Mouse (Mus musculus): ENCODE results near the gene 4930447C04Rik.

Gene 4930447C04Rik

DNA sequence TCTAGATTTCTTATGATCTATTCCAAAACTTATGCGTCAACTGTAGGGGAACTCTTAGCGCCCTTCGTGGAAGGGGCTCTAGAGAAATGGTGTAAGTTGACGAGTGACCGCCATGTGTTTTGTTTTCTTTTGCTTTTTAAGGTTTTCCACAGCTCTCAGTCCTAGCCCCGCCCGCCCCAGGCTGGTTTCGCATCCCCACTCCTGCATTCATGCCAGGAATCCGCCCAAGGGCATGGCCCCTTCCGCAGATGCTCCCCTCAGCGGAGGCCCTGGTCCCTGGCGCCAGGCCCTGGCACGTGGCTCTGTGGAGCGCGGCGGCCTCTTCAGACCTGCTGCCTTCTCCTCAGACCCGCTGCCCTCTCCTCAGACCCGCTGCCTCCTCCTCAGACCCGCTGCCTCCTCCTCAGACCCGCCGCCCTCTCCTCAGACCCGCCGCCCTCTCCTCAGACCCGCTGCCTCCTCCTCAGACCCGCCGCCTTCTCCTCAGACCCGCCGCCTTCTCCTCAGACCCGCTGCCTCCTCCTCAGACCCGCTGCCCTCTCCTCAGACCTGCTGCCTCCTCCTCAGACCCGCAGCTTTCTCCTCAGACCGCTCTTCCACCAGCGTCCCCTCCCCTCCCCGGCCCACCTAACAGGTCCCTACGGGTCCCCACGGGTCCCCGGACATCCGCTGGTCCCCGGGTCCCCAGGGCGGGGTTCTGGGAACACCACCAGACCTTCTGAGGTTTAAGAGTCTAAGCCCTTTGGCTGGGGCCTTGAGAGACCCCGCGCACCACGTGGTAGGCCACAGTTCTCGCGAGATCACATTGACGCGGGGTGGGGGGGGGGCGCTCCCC lies 23.2 kb downstream of the 4930447C04Rik start:
- no peak for TF ChIP-seq GATA4 (IDR thresholded peaks at IDR 0.05; ENCODE audit: insufficient replicate concordance, low read length)

GRCm38 (mm10) chr12:72854377-72855032 lies 86.1 kb downstream of the 4930447C04Rik start:
- TF ChIP-seq GATA4 (IDR thresholded peaks at IDR 0.05; ENCODE audit: insufficient replicate concordance, low read length), result no peak

GRCm38 (mm10) chr12:72853406-72854076 lies 87.0 kb downstream of the 4930447C04Rik start:
- TF ChIP-seq GATA4 (IDR thresholded peaks at IDR 0.05; ENCODE audit: insufficient replicate concordance, low read length), result no peak

GRCm38 (mm10) chr12:72852264-72852663 lies 88.3 kb downstream of the 4930447C04Rik start:
- no peak for TF ChIP-seq GATA4 (IDR thresholded peaks at IDR 0.05; ENCODE audit: insufficient replicate concordance, low read length)

DNA sequence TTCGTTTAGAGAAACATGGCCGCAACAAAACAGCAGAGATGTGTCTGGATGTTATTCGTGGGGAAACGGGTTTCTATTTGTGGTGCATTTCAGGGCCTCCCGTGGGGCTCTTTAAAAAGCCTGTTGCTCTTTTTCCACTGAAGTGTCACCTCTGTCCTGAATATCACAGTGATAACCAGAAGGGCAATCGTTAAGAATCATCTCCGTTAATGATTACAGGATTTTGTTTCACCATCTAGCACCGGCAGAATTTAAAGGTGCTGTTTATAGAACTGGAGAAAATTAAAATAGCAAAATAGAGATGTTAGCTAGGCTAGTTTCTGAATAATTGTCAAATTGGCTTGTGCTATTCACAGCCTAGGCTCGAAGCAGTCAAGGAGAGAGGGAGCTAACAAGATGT lies 90.4 kb downstream of the 4930447C04Rik start:
- no peak for TF ChIP-seq GATA4 (IDR thresholded peaks at IDR 0.05; ENCODE audit: insufficient replicate concordance, low read length)

- TF ChIP-seq GATA4 (IDR thresholded peaks at IDR 0.05; ENCODE audit: insufficient replicate concordance, low read length), result no peak
Measured at GRCm38 (mm10) chr12:72847725-72848124, 92.8 kb downstream of the 4930447C04Rik start.

- TF ChIP-seq GATA4 (IDR thresholded peaks at IDR 0.05; ENCODE audit: insufficient replicate concordance, low read length), result no peak
Measured at GRCm38 (mm10) chr12:72845946-72846345, 94.6 kb downstream of the 4930447C04Rik start.

DNA sequence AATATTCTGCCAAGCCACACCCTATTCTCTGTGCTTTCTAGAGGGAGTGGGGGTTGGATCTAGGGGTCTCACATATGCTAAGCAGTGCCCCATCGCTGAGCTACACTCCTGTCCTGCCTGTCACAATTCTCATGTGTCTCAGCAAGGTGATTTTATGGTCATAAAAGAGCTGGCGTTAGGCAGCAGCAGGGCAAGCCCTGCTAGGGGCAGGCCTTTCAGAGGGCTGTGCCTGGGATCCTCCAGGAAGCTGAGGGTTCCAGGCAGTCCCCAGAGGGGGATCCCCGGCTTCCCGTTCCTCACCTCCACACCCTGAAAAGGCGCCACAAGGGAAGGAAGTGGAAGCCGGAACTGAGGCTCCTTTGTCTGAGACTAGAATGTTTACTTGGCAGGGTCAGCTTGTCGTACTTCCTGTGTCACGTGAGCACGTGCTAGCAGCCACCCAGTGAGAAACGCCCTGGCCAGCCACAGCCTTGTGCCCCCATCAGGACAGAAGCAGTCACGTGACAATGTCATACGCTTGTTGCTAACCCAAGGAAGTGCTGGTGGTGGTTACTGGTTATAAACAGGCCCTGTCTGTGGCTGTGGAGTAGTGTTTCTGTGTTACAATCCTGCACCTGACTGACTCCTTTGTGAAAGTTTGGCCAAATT lies 96.5 kb downstream of the 4930447C04Rik start:
- peak; percentile 38; the same call in 1 of the 2 replicates for TF ChIP-seq GATA4 (IDR thresholded peaks at IDR 0.05; ENCODE audit: insufficient replicate concordance, low read length)

GRCm38 (mm10) chr12:72843555-72843954 lies 97.0 kb downstream of the 4930447C04Rik start:
- TF ChIP-seq GATA4 (IDR thresholded peaks at IDR 0.05; ENCODE audit: insufficient replicate concordance, low read length), result no peak

- TF ChIP-seq GATA4 (IDR thresholded peaks at IDR 0.05; ENCODE audit: insufficient replicate concordance, low read length), result no peak
Measured at GRCm38 (mm10) chr12:72843135-72843534, 97.4 kb downstream of the 4930447C04Rik start.

GRCm38 (mm10) chr12:72841500-72841899 lies 99.1 kb downstream of the 4930447C04Rik start:
- TF ChIP-seq GATA4 (IDR thresholded peaks at IDR 0.05; ENCODE audit: insufficient replicate concordance, low read length), result no peak

DNA sequence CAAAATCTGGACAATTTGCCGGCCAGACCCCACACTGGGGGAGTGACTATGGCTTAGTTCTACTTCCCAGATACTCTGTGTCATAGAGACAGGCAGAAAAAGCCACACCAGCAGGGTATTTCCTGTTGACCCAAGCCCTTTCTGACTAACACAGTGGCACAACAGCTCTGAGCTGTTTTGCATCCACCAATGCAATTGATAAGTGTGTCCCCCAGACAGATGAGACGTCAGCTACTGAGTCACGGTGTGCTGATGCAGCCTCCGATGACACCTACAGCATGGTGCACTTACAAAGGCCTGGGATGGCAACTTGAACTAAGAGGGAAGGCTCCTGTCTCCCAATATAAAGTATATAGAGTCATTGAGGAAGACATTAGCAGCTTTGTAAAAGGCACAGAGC lies 103.3 kb downstream of the 4930447C04Rik start:
- no peak for TF ChIP-seq GATA4 (IDR thresholded peaks at IDR 0.05; ENCODE audit: insufficient replicate concordance, low read length)

DNA sequence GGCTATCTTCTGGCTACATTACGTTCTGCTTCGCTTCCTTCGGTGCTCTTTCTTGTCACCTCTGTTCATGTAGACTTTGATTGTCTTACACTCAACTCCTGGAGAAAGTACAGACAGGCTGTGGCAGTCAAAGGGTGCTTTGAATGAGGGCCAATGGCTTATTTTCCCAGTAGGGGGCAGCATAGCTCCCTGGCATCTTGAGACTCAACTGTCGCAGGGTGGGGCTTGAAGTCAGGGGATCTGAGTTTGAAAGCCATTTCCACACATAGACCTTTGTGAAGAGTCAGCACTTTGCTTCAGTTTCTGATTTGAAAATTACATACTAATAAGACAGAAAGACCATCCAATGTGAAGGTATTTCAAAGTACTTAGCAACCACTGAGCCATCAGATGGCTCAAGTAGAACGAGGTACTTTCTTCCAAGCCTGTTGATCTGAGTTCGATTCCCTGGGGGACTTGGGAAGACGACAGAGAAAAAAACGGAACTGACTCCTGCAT lies 105.0 kb downstream of the 4930447C04Rik start:
- no peak for TF ChIP-seq GATA4 (IDR thresholded peaks at IDR 0.05; ENCODE audit: insufficient replicate concordance, low read length)

DNA sequence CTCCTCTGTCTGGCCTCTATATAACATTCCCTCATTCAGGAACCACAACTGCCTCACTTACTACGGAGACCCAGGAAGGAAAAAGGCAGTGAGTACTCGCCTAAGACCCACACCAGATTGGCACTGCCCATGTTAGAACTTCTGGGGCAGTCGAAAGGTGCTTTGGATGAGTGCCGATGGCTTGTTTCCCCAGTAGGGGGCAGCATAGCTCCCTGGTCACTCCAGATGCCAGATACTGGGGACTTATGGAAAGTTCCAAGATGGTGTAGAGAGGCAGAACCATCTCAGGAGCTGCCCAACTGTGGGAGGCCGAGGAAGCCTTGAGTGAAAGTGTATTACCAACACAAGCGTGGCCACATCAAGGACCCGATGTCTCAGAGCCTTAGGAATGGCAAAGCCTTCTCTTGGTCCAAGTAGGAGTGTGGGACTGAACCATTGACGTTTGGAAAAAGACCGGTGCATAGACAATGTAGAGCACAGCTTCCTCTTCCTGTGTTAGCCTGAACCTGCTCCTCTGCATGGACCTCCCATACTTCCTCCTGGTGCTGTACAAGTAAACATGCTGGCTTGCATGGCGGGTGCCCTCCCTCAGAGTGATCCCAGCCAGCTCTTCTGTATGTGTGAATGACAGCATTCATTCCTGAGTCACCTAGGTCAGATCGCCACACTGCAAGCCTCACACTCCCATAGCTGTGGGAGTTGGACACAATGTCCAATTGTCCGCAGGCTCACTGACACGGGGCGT lies 105.6 kb downstream of the 4930447C04Rik start:
- no peak for TF ChIP-seq GATA4 (IDR thresholded peaks at IDR 0.05; ENCODE audit: insufficient replicate concordance, low read length)
